Mouse (Mus musculus): Measurements from ENCODE around the gene Rasgef1c. TPM values are rescaled to one million over a fixed set of nuclear protein-coding genes. Genes with fewer than 3 reads are reported as not detected.

Rasgef1c gene
- total and polyA plus RNA-seq, 3 experiments = 0.42 to 0.57 (median 0.53) TPM

- no peak overlapping the region for H3K4me3 ChIP-seq
- intact Hi-C loops (cut with DNase I) = no loop called here
- 41% methylated on average over 5 of the region's 5 CpGs for WGBS
- H3K4me1 ChIP-seq (ENCODE audit: control insufficient read depth, insufficient read depth, low read length) = no peaks in the 10 kb centered on the region
- no peak for DNase-seq
- TF ChIP-seq CTCF (IDR thresholded peaks at IDR 0.05) (no peak), POLR2A (IDR thresholded peaks at IDR 0.05; ENCODE audit: insufficient read depth, low read depth, low read length) (no peak), EP300 (IDR thresholded peaks at IDR 0.05; ENCODE audit: insufficient read depth, low read depth, low read length) (no peak)
- no peak overlapping the region for H3K9ac ChIP-seq (ENCODE audit: low read depth, low read length)
- no peak overlapping the region for H3K27ac ChIP-seq
- no peaks in the 10 kb centered on the region for H3K27me3 ChIP-seq (ENCODE audit: control insufficient read depth, insufficient read depth, low read length)
- no peaks in the 10 kb centered on the region for H3K79me2 ChIP-seq (replicated peaks; ENCODE audit: control insufficient read depth, insufficient read depth, low read length)
- no peaks in the 10 kb centered on the region for H3K36me3 ChIP-seq (ENCODE audit: control insufficient read depth, insufficient read depth, low read length)
Observed at GRCm38 (mm10) chr11:49997321-49997720, 95.7 kb downstream of the Rasgef1c start.

- no peaks in the 10 kb centered on the region for H3K36me3 ChIP-seq (ENCODE audit: control insufficient read depth, insufficient read depth, low read length)
- intact Hi-C loops (cut with DNase I) = no loop called here
- no peak overlapping the region for H3K27ac ChIP-seq
- WGBS = 83% methylated on average over 4 of the region's 4 CpGs
- H3K4me1 ChIP-seq (ENCODE audit: control insufficient read depth, insufficient read depth, low read length) = no peaks in the 10 kb centered on the region
- H3K27me3 ChIP-seq (ENCODE audit: control insufficient read depth, insufficient read depth, low read length) = no peaks in the 10 kb centered on the region
- no peak for DNase-seq
- no peak overlapping the region for H3K9ac ChIP-seq (ENCODE audit: low read depth, low read length)
- TF ChIP-seq CTCF (IDR thresholded peaks at IDR 0.05) = no peak
- no peak for TF ChIP-seq EP300 (IDR thresholded peaks at IDR 0.05; ENCODE audit: insufficient read depth, low read depth, low read length)
- no peak for TF ChIP-seq POLR2A (IDR thresholded peaks at IDR 0.05; ENCODE audit: insufficient read depth, low read depth, low read length)
- no peaks in the 10 kb centered on the region for H3K79me2 ChIP-seq (replicated peaks; ENCODE audit: control insufficient read depth, insufficient read depth, low read length)
- H3K4me3 ChIP-seq = no peak overlapping the region
Observed at GRCm38 (mm10) chr11:50002853-50003252, 101.2 kb downstream of the Rasgef1c start.

GRCm38 (mm10) chr11:50007776-50008175 lies 106.1 kb downstream of the Rasgef1c start:
- Histone ChIP-seq H3K79me2 (replicated peaks; ENCODE audit: control insufficient read depth, insufficient read depth, low read length) (no peaks in the 10 kb centered on the region), H3K9ac (ENCODE audit: low read depth, low read length) (no peak overlapping the region), H3K36me3 (ENCODE audit: control insufficient read depth, insufficient read depth, low read length) (no peaks in the 10 kb centered on the region), H3K4me1 (ENCODE audit: control insufficient read depth, insufficient read depth, low read length) (no peaks in the 10 kb centered on the region), H3K27ac (no peak overlapping the region), H3K27me3 (ENCODE audit: control insufficient read depth, insufficient read depth, low read length) (no peaks in the 10 kb centered on the region), H3K4me3 (no peak overlapping the region)
- TF ChIP-seq CTCF (IDR thresholded peaks at IDR 0.05) (no peak), EP300 (IDR thresholded peaks at IDR 0.05; ENCODE audit: insufficient read depth, low read depth, low read length) (no peak), POLR2A (IDR thresholded peaks at IDR 0.05; ENCODE audit: insufficient read depth, low read depth, low read length) (no peak)
- intact Hi-C loops (cut with DNase I) = no loop called here
- no peak for DNase-seq
- 85% methylated on average over 10 of the region's 10 CpGs for WGBS

- no peaks in the 10 kb centered on the region for H3K79me2 ChIP-seq (replicated peaks; ENCODE audit: control insufficient read depth, insufficient read depth, low read length)
Observed at GRCm38 (mm10) chr11:50008231-50008630, 106.6 kb downstream of the Rasgef1c start.

GRCm38 (mm10) chr11:50013016-50013415 lies 111.4 kb downstream of the Rasgef1c start:
- no peak overlapping the region for H3K4me3 ChIP-seq
- H3K36me3 ChIP-seq (ENCODE audit: control insufficient read depth, insufficient read depth, low read length) = no peaks in the 10 kb centered on the region
- no peaks in the 10 kb centered on the region; the same call in 1 of the 2 replicates for H3K4me1 ChIP-seq (ENCODE audit: control insufficient read depth, insufficient read depth, low read length)
- TF ChIP-seq CTCF (IDR thresholded peaks at IDR 0.05) = no peak
- no peak for TF ChIP-seq POLR2A (IDR thresholded peaks at IDR 0.05; ENCODE audit: insufficient read depth, low read depth, low read length)
- TF ChIP-seq EP300 (IDR thresholded peaks at IDR 0.05; ENCODE audit: insufficient read depth, low read depth, low read length) = no peak
- intact Hi-C loops (cut with DNase I) = no loop called here
- 90% methylated on average over 6 of the region's 6 CpGs for WGBS
- H3K79me2 ChIP-seq (replicated peaks; ENCODE audit: control insufficient read depth, insufficient read depth, low read length) = no peaks in the 10 kb centered on the region
- no peak overlapping the region for H3K9ac ChIP-seq (ENCODE audit: low read depth, low read length)
- DNase-seq = no peak
- no peak overlapping the region for H3K27ac ChIP-seq
- no peaks in the 10 kb centered on the region for H3K27me3 ChIP-seq (ENCODE audit: control insufficient read depth, insufficient read depth, low read length)

More at GRCm38 (mm10) chr11:50008231-50008630, 106.6 kb downstream of the Rasgef1c start:
- H3K4me1 ChIP-seq (ENCODE audit: control insufficient read depth, insufficient read depth, low read length) = no peaks in the 10 kb centered on the region
- intact Hi-C loops (cut with DNase I) = no loop called here
- H3K27me3 ChIP-seq (ENCODE audit: control insufficient read depth, insufficient read depth, low read length) = no peaks in the 10 kb centered on the region
- DNase-seq = no peak
- no peak overlapping the region for H3K27ac ChIP-seq
- no peak overlapping the region for H3K9ac ChIP-seq (ENCODE audit: low read depth, low read length)
- H3K36me3 ChIP-seq (ENCODE audit: control insufficient read depth, insufficient read depth, low read length) = no peaks in the 10 kb centered on the region
- 60% methylated on average over 5 of the region's 5 CpGs for WGBS
- no peak overlapping the region for H3K4me3 ChIP-seq
- TF ChIP-seq CTCF (IDR thresholded peaks at IDR 0.05) (no peak), EP300 (IDR thresholded peaks at IDR 0.05; ENCODE audit: insufficient read depth, low read depth, low read length) (no peak), POLR2A (IDR thresholded peaks at IDR 0.05; ENCODE audit: insufficient read depth, low read depth, low read length) (no peak)

- intact Hi-C loops (cut with DNase I) = no loop called here
- Histone ChIP-seq H3K27me3 (ENCODE audit: control insufficient read depth, insufficient read depth, low read length) (no peaks in the 10 kb centered on the region), H3K4me3 (no peak overlapping the region), H3K79me2 (replicated peaks; ENCODE audit: control insufficient read depth, insufficient read depth, low read length) (no peaks in the 10 kb centered on the region), H3K27ac (no peak overlapping the region), H3K9ac (ENCODE audit: low read depth, low read length) (no peak overlapping the region), H3K4me1 (ENCODE audit: control insufficient read depth, insufficient read depth, low read length) (no peaks in the 10 kb centered on the region; the same call in 1 of the 2 replicates), H3K36me3 (ENCODE audit: control insufficient read depth, insufficient read depth, low read length) (no peaks in the 10 kb centered on the region)
- 58% methylated on average over 5 of the region's 5 CpGs for WGBS
- DNase-seq = no peak
- TF ChIP-seq EP300 (IDR thresholded peaks at IDR 0.05; ENCODE audit: insufficient read depth, low read depth, low read length) = no peak
- no peak for TF ChIP-seq POLR2A (IDR thresholded peaks at IDR 0.05; ENCODE audit: insufficient read depth, low read depth, low read length)
- no peak for TF ChIP-seq CTCF (IDR thresholded peaks at IDR 0.05)
Observed at GRCm38 (mm10) chr11:50016503-50016902, 114.9 kb downstream of the Rasgef1c start.
